Mouse (Mus musculus): Measurements from ENCODE around the gene Hpse2. TPM values are rescaled to one million over a fixed set of nuclear protein-coding genes. Genes with fewer than 3 reads are reported as not detected.

The Hpse2 gene
- polyA plus RNA-seq, 1 experiment: not detected

DNA sequence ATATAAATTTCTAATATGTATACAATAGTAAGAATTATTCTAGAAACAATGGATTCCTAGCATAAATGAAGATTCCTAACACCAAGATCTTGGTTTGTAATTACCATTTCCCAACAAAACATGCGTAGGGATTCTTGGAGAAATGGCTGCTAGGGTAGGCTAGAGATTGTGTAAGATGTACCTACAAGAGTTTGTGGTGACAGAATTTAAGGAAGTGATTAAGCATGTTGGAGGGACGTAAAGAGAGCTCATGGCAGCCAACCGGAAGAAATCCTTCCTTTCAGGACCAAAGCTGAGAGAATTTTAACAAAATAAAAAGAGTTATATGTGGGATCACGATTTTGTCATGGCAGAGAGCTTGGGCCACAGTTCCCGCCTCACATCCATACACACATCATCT lies 369.4 kb downstream of the Hpse2 start:
- TF ChIP-seq POLR2A (IDR thresholded peaks at IDR 0.05; ENCODE audit: insufficient read depth, low read depth, low read length): no peak
- TF ChIP-seq CTCF (IDR thresholded peaks at IDR 0.05; ENCODE audit: insufficient read depth, low read depth, low read length): no peak
- H3K4me1 ChIP-seq (ENCODE audit: control insufficient read depth, insufficient read depth, low read length): 0 out of 2 replicates have a peak, but pooled peaks cover 3% of the 10 kb centered on the region
- no peak overlapping the region for H3K27ac ChIP-seq (ENCODE audit: insufficient read depth, low read depth, low read length)
- H3K4me3 ChIP-seq (ENCODE audit: insufficient read depth, low read depth, low read length): no peak overlapping the region
- 84% methylated on average over 5 of the region's 5 CpGs for WGBS

DNA sequence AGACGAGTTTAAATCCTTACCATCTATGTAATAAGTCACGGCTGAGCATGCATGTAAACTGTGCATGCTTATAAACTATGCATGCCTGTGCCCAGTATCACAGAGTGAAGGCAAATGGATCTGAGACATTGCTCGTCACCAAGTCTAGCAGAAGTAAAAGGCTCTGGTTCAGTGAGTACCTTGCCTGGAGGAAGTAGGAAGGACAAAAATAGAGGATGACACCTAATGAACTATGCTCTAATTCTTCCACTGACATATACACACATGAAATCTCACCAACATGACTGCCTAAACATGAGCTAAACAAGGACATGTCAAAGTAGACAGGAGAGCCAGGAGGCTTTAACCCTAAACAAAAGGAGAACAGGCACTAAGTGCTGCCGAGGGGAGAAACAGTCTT lies 391.7 kb downstream of the Hpse2 start:
- no peak overlapping the region for H3K27ac ChIP-seq (ENCODE audit: insufficient read depth, low read depth, low read length)
- WGBS: 93% methylated on average over 4 of the region's 4 CpGs
- no peaks in the 10 kb centered on the region for H3K4me1 ChIP-seq (ENCODE audit: control insufficient read depth, insufficient read depth, low read length)
- TF ChIP-seq POLR2A (IDR thresholded peaks at IDR 0.05; ENCODE audit: insufficient read depth, low read depth, low read length) (no peak), CTCF (IDR thresholded peaks at IDR 0.05; ENCODE audit: insufficient read depth, low read depth, low read length) (no peak)
- H3K4me3 ChIP-seq (ENCODE audit: insufficient read depth, low read depth, low read length): no peak overlapping the region

DNA sequence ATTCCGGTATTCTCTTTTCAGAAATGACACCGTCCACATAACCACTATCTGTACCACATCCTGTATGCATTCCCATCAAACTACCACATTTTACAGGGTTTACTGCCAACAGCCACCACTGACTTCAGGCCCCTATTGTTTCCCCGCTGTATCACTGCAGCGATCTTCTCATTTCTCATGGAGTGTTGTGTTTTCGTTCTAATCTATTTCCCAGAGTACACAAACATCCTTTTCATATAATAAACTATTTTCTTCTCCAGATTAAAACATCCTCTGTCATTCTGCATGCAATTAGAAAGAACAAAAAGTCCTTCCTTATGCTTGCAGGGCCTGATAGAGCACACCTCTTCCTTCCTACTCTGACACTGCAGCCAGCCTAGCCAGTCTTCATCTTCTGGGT lies 399.3 kb downstream of the Hpse2 start:
- 85% methylated on average over 5 of the region's 5 CpGs for WGBS
- H3K27ac ChIP-seq (ENCODE audit: insufficient read depth, low read depth, low read length): no peak overlapping the region
- H3K4me1 ChIP-seq (ENCODE audit: control insufficient read depth, insufficient read depth, low read length): no peaks in the 10 kb centered on the region
- TF ChIP-seq CTCF (IDR thresholded peaks at IDR 0.05; ENCODE audit: insufficient read depth, low read depth, low read length): no peak
- no peak for TF ChIP-seq POLR2A (IDR thresholded peaks at IDR 0.05; ENCODE audit: insufficient read depth, low read depth, low read length)
- no peak overlapping the region for H3K4me3 ChIP-seq (ENCODE audit: insufficient read depth, low read depth, low read length)

DNA sequence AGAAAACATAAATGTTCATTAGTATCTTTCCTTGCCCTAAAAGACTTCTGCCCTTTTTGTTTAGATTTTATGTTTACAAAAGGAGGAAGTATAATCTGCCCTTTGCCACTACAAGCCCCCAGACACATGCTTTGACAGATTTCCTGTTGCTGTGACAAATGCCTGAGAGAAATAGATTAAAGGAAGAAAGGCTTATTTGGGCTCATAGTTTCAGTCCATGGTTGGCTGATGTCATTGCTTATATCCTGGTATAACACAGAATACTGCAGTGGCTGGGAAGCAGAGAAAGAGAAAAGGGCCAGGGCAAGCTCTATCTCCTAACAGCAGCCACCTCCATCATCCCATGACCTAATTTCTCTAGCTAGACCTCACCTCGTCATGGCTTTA lies 401.8 kb downstream of the Hpse2 start:
- H3K4me3 ChIP-seq (ENCODE audit: insufficient read depth, low read depth, low read length): no peak overlapping the region
- no peaks in the 10 kb centered on the region for H3K4me1 ChIP-seq (ENCODE audit: control insufficient read depth, insufficient read depth, low read length)
- TF ChIP-seq CTCF (IDR thresholded peaks at IDR 0.05; ENCODE audit: insufficient read depth, low read depth, low read length): no peak
- no peak for TF ChIP-seq POLR2A (IDR thresholded peaks at IDR 0.05; ENCODE audit: insufficient read depth, low read depth, low read length)
- H3K27ac ChIP-seq (ENCODE audit: insufficient read depth, low read depth, low read length): no peak overlapping the region
- 70% methylated on average over 1 of the region's 1 CpGs for WGBS

DNA sequence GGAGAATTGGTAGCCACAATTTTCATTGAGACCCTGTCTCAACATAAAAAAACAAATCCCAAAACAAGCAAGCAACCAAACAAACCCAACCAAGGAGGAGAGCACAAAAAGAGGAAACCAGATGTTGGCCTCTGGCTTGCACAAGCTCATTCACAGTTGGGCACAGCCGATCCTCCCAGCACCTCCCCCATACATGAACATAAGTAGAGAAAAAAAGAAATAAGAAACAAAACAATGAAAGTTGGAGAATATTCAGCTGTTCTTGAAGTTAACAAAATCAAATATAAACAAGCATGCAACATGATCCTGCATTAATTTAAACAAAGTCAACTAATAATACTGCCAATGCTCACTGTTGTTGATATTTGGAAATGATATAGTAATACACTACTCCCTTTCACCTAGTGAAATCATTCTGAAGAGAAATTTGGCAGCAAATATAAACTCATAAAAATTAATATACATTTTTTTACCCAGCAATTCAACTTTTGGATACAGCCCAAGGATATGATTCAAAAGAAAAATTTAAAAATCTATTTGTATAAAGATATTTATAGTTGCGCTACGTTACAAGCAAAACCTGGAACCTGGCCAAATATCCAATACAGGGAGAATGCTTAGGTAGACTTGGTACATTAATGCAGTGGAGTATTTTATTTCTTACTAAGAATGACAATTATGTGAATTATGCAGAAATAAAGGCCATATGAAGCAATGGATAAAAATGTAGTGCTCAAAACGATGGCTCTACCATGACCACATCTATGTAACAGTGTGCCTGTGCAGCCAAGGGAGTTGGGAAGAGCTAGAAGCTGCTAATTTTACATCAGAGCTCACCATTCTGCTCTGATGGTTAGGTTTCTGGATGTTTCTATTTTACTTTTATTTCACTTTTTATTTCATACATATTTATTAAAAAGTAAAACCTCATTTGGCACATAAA lies 402.5 kb downstream of the Hpse2 start:
- WGBS: 68% methylated on average over 4 of the region's 4 CpGs
- TF ChIP-seq POLR2A (IDR thresholded peaks at IDR 0.05; ENCODE audit: insufficient read depth, low read depth, low read length): no peak
- TF ChIP-seq CTCF (IDR thresholded peaks at IDR 0.05; ENCODE audit: insufficient read depth, low read depth, low read length): no peak
- no peak overlapping the region for H3K4me3 ChIP-seq (ENCODE audit: insufficient read depth, low read depth, low read length)
- H3K27ac ChIP-seq (ENCODE audit: insufficient read depth, low read depth, low read length): no peak overlapping the region
- H3K4me1 ChIP-seq (ENCODE audit: control insufficient read depth, insufficient read depth, low read length): no peaks in the 10 kb centered on the region

DNA sequence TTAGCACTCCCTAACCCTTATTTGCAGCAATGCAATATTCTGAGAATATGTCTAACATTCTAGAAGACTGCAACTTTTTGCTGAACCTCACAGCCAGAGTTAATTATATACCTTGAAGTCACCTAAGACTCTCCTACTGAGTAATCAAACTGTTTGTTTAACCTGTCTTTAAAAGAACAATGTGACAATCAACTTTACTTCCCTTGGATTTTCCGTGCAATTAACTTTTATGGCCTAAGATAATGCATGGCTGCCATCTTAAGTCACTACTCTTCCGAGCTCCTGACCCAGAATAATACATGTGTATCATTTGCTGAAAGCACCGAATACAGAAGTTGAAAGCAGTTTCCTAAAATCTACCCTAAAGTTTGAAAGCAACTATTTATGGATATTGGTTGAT lies 407.6 kb downstream of the Hpse2 start:
- Histone ChIP-seq H3K4me1 (ENCODE audit: control insufficient read depth, insufficient read depth, low read length) (no peaks in the 10 kb centered on the region), H3K27ac (ENCODE audit: insufficient read depth, low read depth, low read length) (no peak overlapping the region), H3K4me3 (ENCODE audit: insufficient read depth, low read depth, low read length) (no peak overlapping the region)
- TF ChIP-seq POLR2A (IDR thresholded peaks at IDR 0.05; ENCODE audit: insufficient read depth, low read depth, low read length): no peak
- no peak for TF ChIP-seq CTCF (IDR thresholded peaks at IDR 0.05; ENCODE audit: insufficient read depth, low read depth, low read length)
- WGBS: 71% methylated on average over 3 of the region's 3 CpGs

DNA sequence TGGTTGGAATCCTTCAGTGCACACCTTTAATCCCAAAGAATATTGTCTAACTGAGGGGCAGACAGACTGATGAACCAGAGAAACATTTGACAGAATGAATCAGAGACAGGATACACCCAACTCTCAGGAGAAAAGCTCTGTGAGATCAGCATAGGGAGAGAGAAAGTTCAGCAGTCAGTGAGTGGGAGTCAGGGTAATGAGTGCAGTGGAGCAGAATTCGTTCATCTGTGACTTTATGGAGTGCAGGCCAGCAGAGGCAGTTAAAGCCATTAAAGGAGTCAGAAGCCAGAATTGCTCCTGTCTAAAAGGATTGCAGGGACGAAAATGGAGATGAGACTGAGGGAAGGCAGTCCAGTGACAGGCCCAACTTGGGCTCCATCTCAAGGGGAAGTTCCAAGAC lies 410.2 kb downstream of the Hpse2 start:
- Histone ChIP-seq H3K4me1 (ENCODE audit: control insufficient read depth, insufficient read depth, low read length) (no peaks in the 10 kb centered on the region), H3K27ac (ENCODE audit: insufficient read depth, low read depth, low read length) (no peak overlapping the region), H3K4me3 (ENCODE audit: insufficient read depth, low read depth, low read length) (no peak overlapping the region)
- 52% methylated on average over 2 of the region's 2 CpGs for WGBS
- TF ChIP-seq CTCF (IDR thresholded peaks at IDR 0.05; ENCODE audit: insufficient read depth, low read depth, low read length): no peak
- TF ChIP-seq POLR2A (IDR thresholded peaks at IDR 0.05; ENCODE audit: insufficient read depth, low read depth, low read length): no peak

DNA sequence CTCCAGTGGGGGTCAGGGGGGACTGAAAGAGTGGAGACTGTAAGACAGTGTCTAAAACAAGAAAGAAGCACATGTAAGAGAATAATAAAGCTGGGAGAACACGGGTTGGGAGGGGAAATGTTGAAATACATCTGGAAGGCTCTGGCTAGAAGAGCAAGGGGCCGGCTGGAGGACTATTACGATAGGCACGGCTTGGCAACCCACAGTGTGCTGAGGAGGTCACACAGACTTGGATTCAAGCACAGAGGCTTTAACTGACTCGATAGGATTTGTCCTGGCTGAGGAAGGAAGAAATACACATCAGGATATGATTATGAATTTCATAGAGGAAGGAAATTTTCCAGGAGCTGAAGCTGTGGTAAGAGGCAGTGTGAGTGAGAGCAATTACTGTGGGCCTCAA lies 414.4 kb downstream of the Hpse2 start:
- H3K4me3 ChIP-seq (ENCODE audit: insufficient read depth, low read depth, low read length): no peak overlapping the region
- H3K27ac ChIP-seq (ENCODE audit: insufficient read depth, low read depth, low read length): no peak overlapping the region
- TF ChIP-seq POLR2A (IDR thresholded peaks at IDR 0.05; ENCODE audit: insufficient read depth, low read depth, low read length) (no peak), CTCF (IDR thresholded peaks at IDR 0.05; ENCODE audit: insufficient read depth, low read depth, low read length) (no peak)
- H3K4me1 ChIP-seq (ENCODE audit: control insufficient read depth, insufficient read depth, low read length): no peaks in the 10 kb centered on the region
- 86% methylated on average over 5 of the region's 5 CpGs for WGBS

DNA sequence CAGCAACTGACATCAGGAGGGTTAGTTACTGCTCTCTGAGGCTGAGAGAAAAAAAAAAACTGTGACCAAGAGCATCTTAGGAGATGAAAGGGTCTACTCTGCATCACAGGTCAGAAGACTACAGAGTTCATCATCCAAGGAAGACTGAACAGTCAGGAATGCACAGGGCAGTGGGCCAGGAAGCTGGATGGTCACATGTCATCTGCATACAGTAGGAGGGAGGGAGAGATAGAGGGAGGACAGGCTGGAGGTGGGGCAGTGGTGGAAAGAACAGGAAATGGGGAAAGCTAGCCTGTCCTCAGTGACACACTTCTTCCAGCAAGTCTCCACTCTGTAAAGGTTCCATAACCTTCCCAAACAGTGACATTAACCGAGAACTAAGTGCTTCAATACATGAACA lies 423.0 kb downstream of the Hpse2 start:
- Histone ChIP-seq H3K4me3 (ENCODE audit: insufficient read depth, low read depth, low read length) (no peak overlapping the region), H3K27ac (ENCODE audit: insufficient read depth, low read depth, low read length) (no peak overlapping the region), H3K4me1 (ENCODE audit: control insufficient read depth, insufficient read depth, low read length) (no peaks in the 10 kb centered on the region)
- TF ChIP-seq POLR2A (IDR thresholded peaks at IDR 0.05; ENCODE audit: insufficient read depth, low read depth, low read length) (no peak), CTCF (IDR thresholded peaks at IDR 0.05; ENCODE audit: insufficient read depth, low read depth, low read length) (no peak)
- 75% methylated on average over 1 of the region's 1 CpGs for WGBS

Data from olfactory bulb, adult 2 months (tissue).